Mouse (Mus musculus): ENCODE measurements around the gene Jund. TPM values are rescaled to one million over a fixed set of nuclear protein-coding genes. Genes with fewer than 3 reads are reported as not detected.

Gene Jund
- total and polyA plus RNA-seq, 3 experiments, result 191 to 283 (median 279) TPM

- H3K27ac ChIP-seq (ENCODE audit: insufficient read depth, low read depth), result peak overlapping the region; percentile 1; the same call in 1 of the 2 replicates
- no peaks in the 10 kb centered on the region for H3K27me3 ChIP-seq (replicated peaks)
- dilution Hi-C loops (cut with MboI; ENCODE audit: extremely low pct_ligation_motif_present, extremely low pct_unique_long_range_greater_than_20kb, low sequenced_read_pairs) (no loop called here), in situ Hi-C loops (cut with MboI; ENCODE audit: low pct_ligation_motif_present, low pct_unique_long_range_greater_than_20kb, low sequenced_read_pairs) (no loop called here)
- peak overlapping the region; percentile 80 to 99 (median 82) for H3K4me3 ChIP-seq (replicated peaks in 1 of 3; ENCODE audit: low read depth in 2 of 3, low read length in 2 of 3, poor library complexity in 1 of 3)
- DNase-seq (ENCODE audit: extremely low read depth), result peak; percentile 37
- peaks cover 23% of the 10 kb centered on the region for H3K79me2 ChIP-seq (replicated peaks; ENCODE audit: control insufficient read depth, extremely low read depth, insufficient read depth, poor library complexity, severe bottlenecking)
- peak overlapping the region; percentile 86 for H3K4me2 ChIP-seq (ENCODE audit: insufficient read depth, low read depth, poor library complexity, severe bottlenecking)
- peaks cover 0 to 31% of the 10 kb centered on the region in 2 experiments for H3K36me3 ChIP-seq (replicated peaks in 1 of 2; ENCODE audit: control insufficient read depth in 1 of 2, insufficient read depth in 1 of 2, low read length in 1 of 2)
- peak overlapping the region; percentile 65 for H3K9ac ChIP-seq (ENCODE audit: insufficient read depth, low read depth)
- no peak for TF ChIP-seq CHD1 (IDR thresholded peaks at IDR 0.05; ENCODE audit: low read depth, low read length)
- no peak for TF ChIP-seq PAX5 (IDR thresholded peaks at IDR 0.05; ENCODE audit: low read length)
- TF ChIP-seq CHD2 (IDR thresholded peaks at IDR 0.05; ENCODE audit: low read length), result 0 out of 2 replicates have a peak, but pooled peaks have one; percentile 29
- 0 out of 2 replicates have a peak, but pooled peaks have one; percentile 21 for TF ChIP-seq MAX (IDR thresholded peaks at IDR 0.05; ENCODE audit: low read length)
- TF ChIP-seq UBTF (IDR thresholded peaks at IDR 0.05; ENCODE audit: low read depth, low read length), result no peak
- TF ChIP-seq ETS1 (conservative IDR thresholded peaks at IDR 0.05; ENCODE audit: low read depth, low read length), result 0 out of 2 replicates have a peak, but pooled peaks have one; percentile 24
- TF ChIP-seq BHLHE40 (IDR thresholded peaks at IDR 0.05; ENCODE audit: low read depth, low read length), result no peak
- no peak for TF ChIP-seq EP300 (IDR thresholded peaks at IDR 0.05; ENCODE audit: low read length)
- no peak for TF ChIP-seq CTCF (conservative IDR thresholded peaks at IDR 0.05 in 1 of 2, IDR thresholded peaks at IDR 0.05 in 1 of 2; ENCODE audit: low read depth in 2 of 2, low read length in 2 of 2)
- 0 out of 2 replicates have a peak, but pooled peaks have one; percentile 16 for TF ChIP-seq HCFC1 (IDR thresholded peaks at IDR 0.05; ENCODE audit: low read depth, low read length)
- TF ChIP-seq JUND (conservative IDR thresholded peaks at IDR 0.05; ENCODE audit: low read depth, low read length), result no peak
- peak; percentile 79 for TF ChIP-seq POLR2AphosphoS2 (IDR thresholded peaks at IDR 0.05; ENCODE audit: low read depth, low read length)
- no peak for TF ChIP-seq ZC3H11A (IDR thresholded peaks at IDR 0.05; ENCODE audit: low read depth, low read length)
- TF ChIP-seq TBP (conservative IDR thresholded peaks at IDR 0.05; ENCODE audit: low read depth, low read length), result no peak
- TF ChIP-seq POLR2A (IDR thresholded peaks at IDR 0.05; ENCODE audit: low read depth, low read length), result peak; percentile 55; the same call in 1 of the 2 replicates
- no peak for TF ChIP-seq KAT2A (IDR thresholded peaks at IDR 0.05; ENCODE audit: insufficient replicate concordance, low read length)
- TF ChIP-seq USF2 (conservative IDR thresholded peaks at IDR 0.05; ENCODE audit: low read depth, low read length), result no peak
- TF ChIP-seq MYC (IDR thresholded peaks at IDR 0.05; ENCODE audit: low read depth, low read length), result no peak
- TF ChIP-seq ZMIZ1 (IDR thresholded peaks at IDR 0.05; ENCODE audit: low read depth, low read length), result peak; percentile 18
- no peak for TF ChIP-seq RAD21 (IDR thresholded peaks at IDR 0.05; ENCODE audit: low read depth, low read length)
- peaks cover 8 to 36% of the 10 kb centered on the region in 2 experiments for H3K4me1 ChIP-seq (ENCODE audit: control insufficient read depth in 1 of 2, insufficient read depth in 2 of 2)
- H3K9me3 ChIP-seq (replicated peaks; ENCODE audit: low read length), result no peaks in the 10 kb centered on the region
Observed at GRCm38 (mm10) chr8:70701048-70701981, 2.6 kb downstream of the Jund start.

Measured in CH12.LX (cell line).